12 mouse cellular contexts compared by ENCODE assay signal in genomic region chr10:25770051-25770450, GRCm38 (mm10).
"Had no signal": no experiment of that assay in that cellular context is flagged by ENCODE, and none has a peak within 500 bp of the region (broad histone marks: within the 10 kb centered on the region; RNA-seq: fewer than 3 reads in every experiment).

No protein-coding gene starts in this region.

- DNase-seq: retina, postnatal 1 day; right cerebral cortex, adult 18-20 months; right cerebral cortex, postnatal 14 days; right cerebral cortex, postnatal 25 days; right cerebral cortex, postnatal 4 days; spleen, adult 18-20 months; thymus, adult 18-20 months; thymus, adult 2 months; thymus, postnatal 14 days; thymus, postnatal 25 days; thymus, postnatal 36 days; thymus, postnatal 4 days had no signal
